Mouse (Mus musculus) fat pad, adult 2 months (tissue): ENCODE data around the gene Gm49721.
"Not testable (repeated sequence)": the region's sequence is repeated elsewhere in the genome, so short reads cannot be mapped to it uniquely, and the experiment has no call there.

Experiments used
- DNase-seq: peaks from one replicate; pipeline ENCODE4 v3.0.0-alpha.2; 2011; ENCODE audit warnings: low read depth, low spot score; ENCODE audit errors: extremely low read depth

Gene Gm49721

GRCm38 (mm10) chr17:6979380-6979779, 676 bp downstream of the Gm49721 start:
- DNase-seq, result not testable (repeated sequence)

- DNase-seq, result not testable (repeated sequence)
These were observed 1.4 kb downstream of the Gm49721 start for GRCm38 (mm10) chr17:6980144-6980543.

GRCm38 (mm10) chr17:6986118-6986517, 7.4 kb downstream of the Gm49721 start:
- DNase-seq, result not testable (repeated sequence)

- DNase-seq, result not testable (repeated sequence)
These were observed 16.8 kb downstream of the Gm49721 start for GRCm38 (mm10) chr17:6995504-6995903.

- DNase-seq, result not testable (repeated sequence)
These were observed 18.1 kb downstream of the Gm49721 start for GRCm38 (mm10) chr17:6996826-6997225.

GRCm38 (mm10) chr17:6997778-6998490, 19.2 kb downstream of the Gm49721 start:
- not testable (repeated sequence) for DNase-seq

GRCm38 (mm10) chr17:7001790-7002585, 23.3 kb downstream of the Gm49721 start:
- not testable (repeated sequence) for DNase-seq

- not testable (repeated sequence) for DNase-seq
These were observed 24.7 kb downstream of the Gm49721 start for GRCm38 (mm10) chr17:7003392-7003791.

GRCm38 (mm10) chr17:7005646-7006045, 26.9 kb downstream of the Gm49721 start:
- DNase-seq, result not testable (repeated sequence)

- DNase-seq, result not testable (repeated sequence)
These were observed 30.2 kb downstream of the Gm49721 start for GRCm38 (mm10) chr17:7008885-7009284.

GRCm38 (mm10) chr17:7009440-7009839, 30.7 kb downstream of the Gm49721 start:
- DNase-seq, result not testable (repeated sequence)

- DNase-seq, result peak; percentile 21
These were observed 31.2 kb downstream of the Gm49721 start for GRCm38 (mm10) chr17:7009901-7010300.

GRCm38 (mm10) chr17:7014190-7014589, 35.5 kb downstream of the Gm49721 start:
- DNase-seq, result not testable (repeated sequence)

GRCm38 (mm10) chr17:7025257-7025656, 46.6 kb downstream of the Gm49721 start, which contains the start of gene Gm1604a:
TSS of gene Gm1604a (plus strand) at chr17:7025568.
- not testable (repeated sequence) for DNase-seq

- not testable (repeated sequence) for DNase-seq
These were observed 47.2 kb downstream of the Gm49721 start for GRCm38 (mm10) chr17:7025764-7026346.

GRCm38 (mm10) chr17:7030204-7030603, 51.5 kb downstream of the Gm49721 start:
- not testable (repeated sequence) for DNase-seq

GRCm38 (mm10) chr17:7030622-7031174, 52.0 kb downstream of the Gm49721 start:
- not testable (repeated sequence) for DNase-seq

- not testable (repeated sequence) for DNase-seq
These were observed 54.8 kb downstream of the Gm49721 start for GRCm38 (mm10) chr17:7033192-7034166.

GRCm38 (mm10) chr17:7068997-7069539, 90.4 kb downstream of the Gm49721 start:
- not testable (repeated sequence) for DNase-seq
